Mouse (Mus musculus) c-Kit-negative CD71-positive TER-119-positive erythroid progenitor cells, embryonic 14.5 days (primary cell): Measurements from ENCODE around the gene Cst9.
A peak's percentile ranks its signal among the peaks of the same experiment; 100 is the strongest.

Source experiments
- DNase-seq: peaks from one replicate; pipeline ENCODE4 v3.0.0-alpha.2; 2013; ENCODE audit warnings: low read depth, low spot score

Cst9 gene

GRCm38 (mm10) chr2:148834912-148835311 lies at the start of gene Cst9:
Gene Cst9, plus strand, starts transcription at chr2:148835147.
- DNase-seq, result no peak

- no peak for DNase-seq
These were observed 45.8 kb upstream of the Cst9 start, which contains the start of gene Cst12 for GRCm38 (mm10) chr2:148789142-148789541. Gene Cst12, plus strand, starts transcription at chr2:148789361.

DNA sequence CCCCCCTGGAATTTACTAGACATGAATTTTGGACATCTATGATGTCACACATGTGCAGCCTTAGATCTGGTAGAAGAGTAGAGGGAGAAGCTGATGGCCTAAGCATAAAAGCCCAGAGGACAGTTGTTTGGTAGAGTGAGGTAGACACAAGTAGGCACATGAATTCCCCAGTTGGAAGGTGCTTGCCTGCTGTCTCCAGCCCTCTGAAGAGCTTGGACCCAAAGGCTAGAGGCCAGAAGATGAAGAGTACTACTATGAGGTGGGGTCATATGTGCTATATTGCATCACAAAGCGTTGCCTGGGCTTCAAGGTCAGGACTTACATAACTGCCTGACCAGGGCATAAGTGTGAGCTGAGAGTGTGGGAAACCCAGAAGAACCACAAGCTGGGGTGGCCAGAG lies 36.5 kb upstream of the Cst9 start, which contains the start of gene Cst8:
TSS of gene Cst8 (plus strand) at position 301 of the 400 bp plus-strand sequence.
- no peak for DNase-seq

- no peak for DNase-seq
These were observed 33.4 kb upstream of the Cst9 start for GRCm38 (mm10) chr2:148801491-148801921.

GRCm38 (mm10) chr2:148806696-148807095 lies 28.3 kb upstream of the Cst9 start:
- DNase-seq, result no peak

GRCm38 (mm10) chr2:148819909-148820308 lies 15.0 kb upstream of the Cst9 start, which contains the start of gene Cst13:
Gene Cst13, plus strand, starts transcription at chr2:148820081.
- no peak for DNase-seq

GRCm38 (mm10) chr2:148825986-148826385 lies 9.0 kb upstream of the Cst9 start:
- DNase-seq, result no peak

DNA sequence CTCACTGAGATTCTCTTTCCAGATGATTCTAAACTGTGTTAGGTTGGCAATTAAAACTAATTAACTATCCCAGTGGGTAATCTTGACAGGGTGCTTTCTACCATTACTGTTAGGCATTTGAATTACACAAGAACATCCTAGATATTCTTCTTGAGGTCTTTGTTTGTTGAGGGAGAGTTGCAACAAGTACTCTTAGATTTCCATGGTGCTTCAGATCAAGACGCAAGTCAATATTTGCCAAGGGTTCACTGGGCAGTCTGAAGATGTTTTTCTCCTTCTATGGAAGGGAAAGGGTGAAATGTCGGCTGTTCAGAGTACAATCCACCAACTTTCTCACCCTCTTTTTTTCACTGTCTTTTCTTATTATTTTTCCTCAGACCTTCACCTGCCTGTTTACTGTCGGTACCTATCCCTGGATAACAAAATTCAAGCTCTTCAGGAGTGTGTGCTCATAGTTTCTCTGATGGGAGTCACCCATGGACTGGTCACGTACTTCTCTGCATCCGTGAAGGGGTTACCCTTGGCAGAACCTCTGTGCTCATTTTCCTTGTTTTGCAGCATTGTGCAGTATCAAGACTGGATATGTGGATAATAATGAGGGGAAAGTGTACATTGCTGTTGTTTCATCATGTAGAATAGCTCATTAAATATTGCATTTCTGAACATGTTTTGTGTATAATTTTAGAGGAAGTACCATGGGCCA lies 3.3 kb downstream of the Cst9 start:
- DNase-seq, result no peak

- no peak for DNase-seq
These were observed 4.3 kb downstream of the Cst9 start for GRCm38 (mm10) chr2:148839224-148839623.

DNA sequence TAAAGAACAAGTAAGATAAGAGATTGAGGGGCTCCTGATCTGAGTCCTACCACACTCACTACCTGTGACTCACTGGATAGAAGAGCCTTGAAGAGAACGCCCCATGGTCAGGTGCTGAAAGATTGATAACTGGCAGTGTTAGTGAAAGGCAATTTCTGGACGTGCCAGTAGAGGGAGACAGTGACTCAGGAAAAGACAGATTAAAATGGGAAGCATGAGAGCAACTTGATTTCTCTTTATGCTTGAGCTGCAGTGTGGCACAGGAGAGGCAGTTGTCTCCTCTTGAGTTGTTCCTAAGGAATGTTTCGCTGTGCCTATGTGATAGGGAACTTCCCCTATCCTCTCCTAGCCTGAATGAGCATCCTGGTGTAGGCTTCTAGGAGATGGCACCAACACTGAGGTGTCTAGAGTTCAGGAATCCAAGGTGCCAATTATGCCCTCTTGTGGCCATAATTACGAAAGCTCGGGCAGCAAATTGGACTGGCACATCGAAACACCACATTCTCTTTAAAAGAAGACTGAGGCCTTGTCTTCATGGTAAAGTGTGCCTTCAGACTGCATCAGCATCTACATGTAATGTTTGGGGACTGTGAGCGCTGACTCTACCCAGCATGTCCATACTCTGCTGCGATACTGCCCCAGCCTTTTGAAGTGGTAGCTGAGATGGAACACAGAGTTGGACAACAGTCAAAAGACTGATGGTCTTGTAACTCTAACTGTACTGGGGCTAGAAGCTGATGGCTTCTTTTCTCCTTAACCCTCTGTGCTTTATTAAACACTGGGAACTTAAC lies 16.4 kb downstream of the Cst9 start:
- no peak for DNase-seq

- DNase-seq, result no peak
These were observed 21.9 kb downstream of the Cst9 start for GRCm38 (mm10) chr2:148856630-148857400.

GRCm38 (mm10) chr2:148857506-148857905 lies 22.6 kb downstream of the Cst9 start:
- DNase-seq, result no peak

DNA sequence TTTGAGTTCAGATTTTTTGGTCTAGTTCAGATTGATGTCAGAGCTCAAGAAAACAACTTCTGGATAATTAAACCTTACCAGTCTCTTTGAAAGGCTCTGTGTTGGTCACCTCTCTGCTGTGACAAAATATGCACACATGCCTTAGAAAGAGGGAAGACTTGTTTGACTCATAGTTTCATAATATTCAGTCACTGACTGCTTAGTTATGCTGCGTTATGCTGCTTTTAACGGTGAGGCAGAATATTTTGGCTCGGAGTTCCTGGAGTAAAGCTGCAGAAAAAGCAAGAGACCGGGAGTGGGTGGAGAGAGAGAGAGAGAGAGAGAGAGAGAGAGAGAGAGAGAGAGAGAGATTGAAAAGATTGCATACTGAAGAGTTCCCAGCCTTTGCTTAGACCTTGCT lies 26.0 kb downstream of the Cst9 start:
- DNase-seq, result no peak

- no peak for DNase-seq
These were observed 26.7 kb downstream of the Cst9 start for GRCm38 (mm10) chr2:148861693-148862092.

DNA sequence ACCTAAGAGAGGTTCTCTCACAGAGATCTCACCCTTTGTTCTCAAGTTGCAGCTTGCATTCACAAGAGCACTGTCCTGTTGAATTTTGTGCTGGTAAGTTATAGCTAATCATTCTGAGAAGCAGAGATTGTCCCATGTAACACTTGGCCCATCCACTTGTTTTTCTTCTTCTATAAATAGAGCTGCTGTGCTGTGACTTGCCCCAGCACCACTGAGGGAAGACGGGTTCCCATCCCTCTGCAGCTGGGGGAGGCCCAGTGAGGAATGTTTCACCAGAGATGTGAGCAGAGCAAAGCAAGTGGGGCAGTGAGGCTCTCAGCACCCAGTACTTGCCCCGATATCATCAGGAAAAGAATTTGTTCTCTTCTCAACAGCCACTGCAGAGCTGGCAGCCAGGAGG lies 30.0 kb downstream of the Cst9 start, which contains the start of gene 9230104L09Rik:
TSS of gene 9230104L09Rik (minus strand) at position 73 of the 400 bp plus-strand sequence.
- no peak for DNase-seq

- DNase-seq, result no peak
These were observed 34.0 kb downstream of the Cst9 start for GRCm38 (mm10) chr2:148868959-148869358.

DNA sequence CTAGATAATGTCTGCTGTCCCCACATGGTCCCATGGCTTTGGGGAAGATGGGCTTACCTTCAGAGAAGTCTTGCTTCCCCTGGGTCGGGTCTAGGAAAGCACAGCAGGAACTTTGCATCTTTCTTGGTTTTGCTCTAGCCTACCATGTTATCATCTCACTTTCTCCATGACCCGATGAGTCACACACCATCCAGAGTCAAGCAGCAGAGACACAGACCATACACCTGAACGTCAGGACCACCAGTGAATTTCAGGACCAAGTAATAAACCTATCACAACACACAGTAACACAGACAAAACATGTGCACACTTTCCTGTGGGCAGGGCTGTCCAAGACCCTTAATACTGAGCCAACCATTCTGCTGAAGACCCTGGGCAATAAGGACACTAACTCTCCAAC lies 35.6 kb downstream of the Cst9 start:
- no peak for DNase-seq

DNA sequence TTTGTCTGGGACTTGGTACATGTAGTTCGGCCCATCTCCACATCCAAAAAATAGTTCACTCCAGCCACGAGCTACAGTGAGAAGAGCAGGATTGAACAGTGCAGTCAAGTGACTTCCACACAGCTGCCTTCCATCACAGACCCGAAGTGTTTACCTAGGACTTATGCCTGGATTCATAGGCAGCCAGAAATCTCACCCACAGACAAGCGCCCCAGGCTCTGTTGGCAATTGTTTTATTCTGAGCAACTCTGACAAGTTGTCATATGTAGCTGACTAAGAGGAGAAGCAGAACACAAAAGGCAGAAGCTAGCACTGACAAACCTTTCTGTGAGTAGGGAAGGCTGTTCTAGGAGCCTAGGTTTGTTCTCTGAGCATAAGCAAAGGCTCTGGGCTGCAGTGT lies 37.9 kb downstream of the Cst9 start:
- DNase-seq, result no peak

- DNase-seq, result no peak
These were observed 39.3 kb downstream of the Cst9 start for GRCm38 (mm10) chr2:148874224-148874616.

- no peak for DNase-seq
These were observed 39.8 kb downstream of the Cst9 start for GRCm38 (mm10) chr2:148874617-148875334.

DNA sequence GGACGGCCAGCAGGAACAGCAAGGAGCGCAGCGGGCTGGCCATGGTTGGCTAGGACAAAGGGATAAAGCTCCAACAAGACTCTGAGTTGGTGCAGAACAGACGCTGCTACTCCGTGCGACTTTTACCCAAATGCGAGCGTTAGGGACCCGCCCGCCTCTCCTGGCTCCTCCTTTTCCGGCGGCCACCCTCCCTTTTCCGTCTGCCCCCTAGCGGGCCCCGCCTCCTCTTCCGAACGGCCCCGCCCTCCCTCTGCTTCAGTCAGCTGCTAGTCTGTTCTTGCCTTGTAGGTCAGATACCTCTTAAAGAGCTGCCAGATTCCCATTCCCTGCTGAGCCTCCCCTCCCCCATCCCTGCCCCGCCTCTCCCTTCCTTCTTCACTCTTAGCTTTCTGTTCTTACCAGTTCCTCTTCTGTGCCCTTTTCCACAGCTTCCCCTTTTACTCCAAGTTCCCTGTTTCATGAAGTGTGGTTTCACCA lies 40.4 kb downstream of the Cst9 start, which contains the start of gene Cst3:
TSS of gene Cst3 (minus strand) at position 358 of the 477 bp plus-strand sequence.
- DNase-seq, result peak; percentile 51
